Mouse (Mus musculus): ENCODE measurements around the gene Zfp558.
"Not testable (repeated sequence)": the region's sequence is repeated elsewhere in the genome, so short reads cannot be mapped to it uniquely, and the experiment has no call there.

Zfp558 gene

DNA sequence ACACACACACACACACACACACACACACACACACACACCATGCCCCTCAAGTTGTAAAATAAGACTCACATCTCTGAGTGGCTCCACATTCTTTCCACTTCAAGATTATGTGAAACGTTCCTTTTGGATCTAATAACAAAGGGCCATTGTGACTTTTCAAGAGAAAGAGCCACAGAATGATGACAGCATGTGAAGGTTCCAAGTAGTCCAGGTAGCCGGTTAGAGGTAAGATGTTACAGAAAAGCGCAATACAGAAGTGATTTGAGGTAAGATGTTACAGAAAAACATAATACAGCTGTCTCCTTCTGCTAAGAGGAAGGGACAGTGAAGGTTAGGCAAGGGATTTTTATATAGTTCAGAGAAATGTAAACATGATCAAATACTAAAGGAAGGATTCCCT lies at the start of gene Zfp558, which contains the start of gene Mbd3l1:
Gene Zfp558, minus strand, starts transcription at position 101 of the 400 bp plus-strand sequence.
Gene Mbd3l1, plus strand, starts transcription at position 192 of the 400 bp plus-strand sequence.
- no peak for DNase-seq (ENCODE audit: low spot score)

DNA sequence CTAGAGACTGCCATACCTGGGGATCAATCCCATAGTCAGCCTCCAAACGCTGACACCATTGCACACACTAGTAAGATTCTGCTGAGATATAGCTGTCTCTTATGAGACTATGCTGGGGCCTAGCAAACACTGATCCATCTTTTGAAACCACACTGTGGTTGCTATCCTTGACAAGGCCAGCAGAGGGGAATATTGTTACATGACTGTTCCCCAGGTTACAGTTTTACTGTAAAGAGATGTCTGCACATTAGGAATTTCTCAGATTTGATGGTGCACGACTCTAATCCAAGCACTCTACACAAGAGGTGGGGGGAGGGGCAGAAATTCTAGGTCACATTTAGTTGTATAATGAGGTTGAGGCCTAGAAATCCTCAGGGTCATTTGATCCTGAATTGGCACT lies 30.0 kb upstream of the Zfp558 start:
- DNase-seq (ENCODE audit: low spot score): peak; percentile 44

DNA sequence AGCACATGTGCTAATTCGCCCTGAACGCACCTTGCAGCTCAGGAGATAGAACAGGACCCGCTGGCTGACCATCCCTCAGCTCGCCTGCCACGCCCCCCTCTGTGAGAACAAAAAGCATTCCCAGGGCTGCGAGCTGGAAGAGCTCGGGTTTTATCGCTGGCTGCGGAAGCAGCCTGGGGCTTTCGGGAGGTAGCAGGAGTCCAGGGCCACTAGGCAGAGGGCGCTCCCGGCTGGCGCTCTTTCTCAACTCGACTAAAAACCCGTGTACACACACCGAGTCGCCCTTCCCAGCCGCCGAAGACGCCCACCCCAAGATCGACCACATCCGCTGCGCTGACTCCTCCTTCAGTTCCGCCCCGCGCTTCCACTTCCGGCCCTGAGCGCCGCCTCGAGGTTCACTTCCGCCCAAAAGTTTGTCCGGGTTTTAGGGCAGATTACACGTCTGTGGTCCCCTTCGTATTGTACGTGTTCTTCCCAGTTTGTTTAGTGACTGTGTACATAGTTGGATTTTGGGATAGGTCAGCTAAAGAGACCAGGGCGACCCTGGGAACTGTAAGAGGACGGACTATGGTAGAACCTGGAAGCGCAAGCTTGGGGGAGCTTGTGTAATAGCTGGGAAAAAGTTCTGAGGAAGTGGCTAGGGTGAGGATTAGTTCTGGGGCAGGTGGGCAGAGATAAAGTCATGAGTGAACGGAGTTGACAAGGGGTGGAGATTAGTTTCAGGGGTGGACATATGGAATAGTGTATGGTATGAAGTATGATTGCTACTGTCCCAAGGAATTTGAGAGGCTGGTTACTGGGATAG lies 4.5 kb downstream of the Zfp558 start:
- DNase-seq (ENCODE audit: low spot score): peak; percentile 81

DNA sequence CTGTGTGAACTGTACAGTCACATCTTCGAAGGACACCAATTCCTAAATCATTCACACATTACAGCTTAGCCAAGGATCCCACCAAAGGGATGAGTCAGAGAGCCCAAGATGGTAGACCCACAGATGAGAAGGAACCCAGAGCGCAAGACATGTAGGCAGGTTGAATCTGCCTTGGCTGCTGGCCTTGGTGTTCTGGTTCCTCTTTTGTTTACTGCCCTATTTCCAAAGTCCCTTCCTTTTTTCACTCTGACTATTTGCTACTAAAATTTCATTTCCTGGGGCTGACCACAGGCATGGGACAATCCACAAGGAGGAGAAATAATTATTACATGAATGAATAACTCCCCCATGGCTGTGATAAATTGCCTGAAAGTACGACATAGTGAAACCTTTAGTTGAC lies 10.1 kb downstream of the Zfp558 start:
- no peak for DNase-seq (ENCODE audit: low spot score)

DNA sequence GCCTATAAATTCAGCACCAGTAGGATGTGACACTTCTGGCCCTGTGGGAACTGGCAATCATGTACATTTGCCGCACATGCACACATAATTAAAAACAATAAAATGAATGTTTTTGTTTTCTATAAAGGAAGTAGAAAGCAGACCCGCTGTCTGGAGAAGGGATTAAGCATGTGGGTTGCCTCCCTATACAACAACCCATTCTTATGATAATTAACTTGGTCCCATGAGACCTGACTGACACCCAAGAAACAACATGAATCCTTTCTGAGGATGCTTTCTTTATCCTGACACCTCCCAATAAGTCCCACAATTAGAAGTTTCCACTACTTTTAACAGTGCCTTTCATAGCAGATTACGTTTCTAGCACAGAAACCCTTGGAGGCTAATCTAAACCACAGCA lies 10.7 kb downstream of the Zfp558 start:
- DNase-seq (ENCODE audit: low spot score): no peak

DNA sequence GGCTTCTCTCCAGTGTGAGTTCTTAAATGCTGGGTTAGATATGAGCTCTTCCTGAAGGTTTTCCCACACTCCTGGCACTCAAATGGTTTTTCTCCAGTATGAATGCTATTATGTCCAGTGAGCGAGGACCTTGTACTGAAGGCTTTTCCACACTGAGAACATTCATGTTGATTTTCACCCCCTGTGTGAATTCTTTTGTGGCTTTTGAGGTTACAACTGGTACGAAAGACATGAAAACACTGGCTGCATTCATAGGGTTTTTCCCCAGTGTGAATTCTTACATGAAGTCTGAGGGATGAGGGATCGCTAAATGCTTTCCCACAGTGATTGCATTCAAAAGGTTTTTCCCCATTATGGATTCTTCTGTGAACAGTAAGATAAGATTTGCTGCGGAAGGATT lies 21.5 kb downstream of the Zfp558 start:
- no peak for DNase-seq (ENCODE audit: low spot score)

DNA sequence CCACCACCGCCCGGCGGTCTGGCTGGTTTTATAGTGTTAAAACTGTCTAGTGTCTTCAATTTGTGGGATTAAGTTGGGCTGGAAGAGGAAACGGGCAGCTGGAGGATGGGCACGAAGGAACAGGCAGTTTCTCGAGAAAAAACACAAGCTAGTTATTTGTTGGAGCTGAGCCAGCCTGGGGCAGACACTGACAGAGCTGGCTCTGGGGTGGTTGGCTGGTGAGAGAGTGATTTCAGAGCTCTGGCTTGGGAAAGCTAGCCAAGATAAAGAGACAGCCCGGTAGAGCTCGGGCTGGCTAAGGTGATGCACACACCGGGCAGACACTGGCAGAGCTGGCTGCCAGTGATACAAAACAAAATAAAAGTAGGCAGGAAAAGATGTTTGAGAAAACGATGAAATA lies 46.4 kb downstream of the Zfp558 start:
- peak; percentile 46 for DNase-seq (ENCODE audit: low spot score)

DNA sequence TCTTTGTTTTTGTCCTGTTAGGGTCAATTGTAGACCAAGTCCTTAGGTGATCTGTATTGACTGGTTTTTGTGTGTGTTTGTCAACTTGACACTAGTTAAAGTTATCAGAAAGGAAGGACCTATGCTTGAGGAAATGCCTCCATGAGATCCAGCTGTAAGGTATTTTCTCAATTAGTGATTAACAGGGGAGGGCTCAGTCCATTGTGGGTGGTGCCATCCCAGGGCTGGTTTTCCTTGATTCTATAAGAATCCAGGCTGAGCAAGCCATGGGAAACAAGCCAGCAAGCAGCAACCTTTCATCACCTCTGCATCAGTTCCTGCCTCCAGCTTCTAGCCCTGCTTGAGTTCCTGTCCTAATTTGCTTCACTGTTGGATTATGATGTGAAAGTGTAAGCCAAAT lies 47.7 kb downstream of the Zfp558 start, which contains the start of gene Mbd3l2:
Gene Mbd3l2, plus strand, starts transcription at position 301 of the 400 bp plus-strand sequence.
- no peak for DNase-seq (ENCODE audit: low spot score)

DNA sequence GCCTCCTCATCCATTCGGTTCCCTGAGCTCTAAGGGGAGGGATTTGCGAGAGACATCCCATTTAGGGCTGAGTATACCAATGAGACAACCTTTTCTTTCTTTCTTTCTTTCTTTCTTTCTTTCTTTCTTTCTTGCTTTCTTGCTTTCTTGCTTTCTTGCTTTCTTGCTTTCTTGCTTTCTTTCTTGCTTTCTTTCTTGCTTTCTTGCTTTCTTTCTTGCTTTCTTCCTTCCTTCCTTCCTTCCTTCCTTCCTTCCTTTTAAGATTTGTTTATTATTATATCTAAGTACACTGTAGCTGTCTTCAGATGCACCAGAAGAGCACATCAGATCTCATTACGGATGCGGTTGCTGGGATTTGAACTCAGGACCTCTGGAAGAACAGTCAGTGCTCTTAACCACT lies 65.7 kb downstream of the Zfp558 start:
- DNase-seq (ENCODE audit: low spot score): not testable (repeated sequence)
